Mouse (Mus musculus): ENCODE measurements around the gene Fmnl1.

GRCm38 (mm10) chr11:103178748-103179147, 7.8 kb downstream of the Fmnl1 start:
- TF ChIP-seq CTCF (IDR thresholded peaks at IDR 0.05; ENCODE audit: borderline replicate concordance, insufficient read depth, low read depth, low read length): no peak
- TF ChIP-seq POLR2A (IDR thresholded peaks at IDR 0.05; ENCODE audit: borderline replicate concordance, insufficient read depth, low read length): no peak

All from cerebellum, adult 2 months (tissue).